Mouse (Mus musculus) embryonic fibroblast, embryonic 13.5 days (primary cell): ENCODE results near the gene Tas2r124.

Source experiments
- CTCF ChIP-seq: IDR thresholded peaks from 2 replicates; pipeline ENCODE4 v1.5.1; 2011; ENCODE audit warnings: mild to moderate bottlenecking, control low read depth, low read length, moderate library complexity, borderline replicate concordance; ENCODE audit not compliant: insufficient read depth
- POLR2A ChIP-seq: IDR thresholded peaks from 2 replicates; pipeline ENCODE4 v1.6.1; 2011; ENCODE audit warnings: low read depth, mild to moderate bottlenecking, control low read depth, low read length, moderate library complexity

DNA sequence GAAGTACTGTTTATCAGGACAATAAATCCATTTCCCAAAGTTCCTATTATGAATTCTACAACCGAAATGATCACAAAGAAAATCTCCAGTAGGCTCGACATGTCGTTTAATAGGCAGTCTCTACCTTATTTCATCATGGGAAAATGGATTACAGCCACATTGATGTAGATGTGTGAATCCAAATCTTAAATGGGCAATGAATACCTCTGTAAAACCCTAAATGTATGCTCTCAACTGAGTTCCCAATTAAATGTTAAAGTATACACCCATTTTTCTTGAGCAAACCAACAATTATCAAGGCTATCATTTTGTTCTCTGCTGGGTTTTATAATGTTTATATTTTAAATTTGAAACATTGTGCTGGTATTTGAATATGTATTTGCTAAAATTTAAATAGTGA is 42.7 kb upstream of the Tas2r124 start, which contains the start of gene Tas2r122:
- TF ChIP-seq CTCF (no peak), POLR2A (no peak)
